Mouse (Mus musculus) stomach, postnatal 0 days (tissue): ENCODE data around the gene Gm20422. TPM values are rescaled to one million over a fixed set of nuclear protein-coding genes. Genes with fewer than 3 reads are reported as not detected.

Experiments used
- ATAC-seq: fragments of 200-750 bp; cut with Nextera tagmentation; 2 replicates; pipeline ENCODE4 v1.8.0; 2017; ENCODE audit not compliant: low FRiP score, low TSS enrichment
- DNase-seq: peaks from one replicate; pipeline ENCODE4 v3.0.0-alpha.2; 2016; ENCODE audit warnings: low spot score
- H3K27ac ChIP-seq: fragments of 300-500 bp; sonication (generic); replicated peaks from 2 replicates; pipeline ENCODE4 v1.5.1; 2014; ENCODE audit warnings: mild to moderate bottlenecking, control low read depth
- H3K27me3 ChIP-seq: fragments of 300-500 bp; sonication (generic); 2 replicates; pipeline ENCODE4 v1.6.1; 2014; ENCODE audit warnings: low read length; ENCODE audit not compliant: control insufficient read depth, insufficient read depth
- H3K36me3 ChIP-seq: fragments of 300-500 bp; sonication (generic); 2 replicates; pipeline ENCODE4 v1.6.1; 2014; ENCODE audit warnings: low read length, mixed read lengths; ENCODE audit not compliant: control insufficient read depth, insufficient read depth
- H3K4me1 ChIP-seq: fragments of 300-500 bp; sonication (generic); replicated peaks from 2 replicates; pipeline ENCODE4 v1.6.1; 2014; ENCODE audit warnings: antibody characterized with exemption; ENCODE audit not compliant: control insufficient read depth, insufficient read depth
- H3K4me2 ChIP-seq: fragments of 300-500 bp; sonication (generic); replicated peaks from 2 replicates; pipeline ENCODE4 v1.6.1; 2014; ENCODE audit warnings: low read depth, mild to moderate bottlenecking, control low read depth, moderate library complexity
- H3K4me3 ChIP-seq: fragments of 300-500 bp; sonication (generic); 2 replicates; pipeline ENCODE4 v1.5.1; 2014; ENCODE audit warnings: low read depth, low read length, control low read depth
- H3K9ac ChIP-seq: fragments of 300-500 bp; sonication (generic); 2 replicates; pipeline ENCODE4 v1.6.1; 2014; ENCODE audit warnings: mild to moderate bottlenecking, low read length, control low read depth, mixed read lengths
- H3K9me3 ChIP-seq: fragments of 300-500 bp; sonication (generic); 2 replicates; pipeline ENCODE4 v1.6.1; 2016; ENCODE audit warnings: low read length; ENCODE audit not compliant: control insufficient read depth
- CTCF ChIP-seq: IDR thresholded peaks from 2 replicates; pipeline ENCODE4 v1.5.1; 2016; ENCODE audit warnings: antibody characterized with exemption, low read depth, mild to moderate bottlenecking, moderate library complexity
- EP300 ChIP-seq: optimal IDR thresholded peaks from 2 replicates; pipeline ENCODE3; 2016; ENCODE audit warnings: antibody characterized with exemption
- WGBS: fragments of 180-500 bp; shearing (Covaris S2); extraction: QIAGEN DNeasy Blood & Tissue Kit; methylation state at CpG from one replicate; pipeline ENCODE4 v1.1.7; 2014; 5-methylcytosine and 5-hydroxymethylcytosine counted together
- polyA plus RNA-seq: library from polyadenylated mRNA; unstranded; fragments of >200 nt; fragmentation: Nextera tagmentation; extraction: Ambion mirVana; gene quantifications from 2 replicates; pipeline ENCODE4 v1.2.1, GENCODE M21; 2015

Gene Gm20422
- polyA plus RNA-seq, 1 experiment from 2014 or later, result 0.39 TPM

DNA sequence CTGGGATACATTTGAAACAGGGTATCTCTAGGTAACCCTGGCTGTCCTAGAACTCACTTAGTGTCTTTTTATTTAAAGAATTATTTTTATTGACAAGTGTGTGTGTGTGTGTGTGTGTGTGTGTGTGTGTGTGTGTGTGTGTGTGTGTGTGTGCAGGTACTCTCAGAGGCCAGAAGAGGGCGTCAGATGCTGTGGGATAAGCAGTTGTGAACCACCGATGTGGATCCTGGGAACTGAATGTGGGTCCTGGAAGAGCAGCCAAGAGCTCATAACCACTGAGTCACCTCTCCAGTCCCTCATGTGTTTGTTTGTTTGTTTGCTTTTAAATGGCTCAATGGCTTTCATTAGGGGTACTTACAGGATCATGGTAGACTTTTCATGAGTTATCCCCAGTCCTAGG lies 40.2 kb upstream of the Gm20422 start:
- TF ChIP-seq EP300, result no peak
- no peak for TF ChIP-seq CTCF
- Histone ChIP-seq H3K9ac (no peak overlapping the region), H3K27ac (no peak overlapping the region), H3K4me1 (no peaks in the 10 kb centered on the region), H3K4me2 (no peak overlapping the region), H3K4me3 (no peak overlapping the region), H3K27me3 (no peaks in the 10 kb centered on the region), H3K36me3 (peaks cover 5% of the 10 kb centered on the region), H3K9me3 (no peaks in the 10 kb centered on the region)
- 92% methylated on average over 2 of the region's 2 CpGs for WGBS
- ATAC-seq, result no peak
- no peak for DNase-seq

DNA sequence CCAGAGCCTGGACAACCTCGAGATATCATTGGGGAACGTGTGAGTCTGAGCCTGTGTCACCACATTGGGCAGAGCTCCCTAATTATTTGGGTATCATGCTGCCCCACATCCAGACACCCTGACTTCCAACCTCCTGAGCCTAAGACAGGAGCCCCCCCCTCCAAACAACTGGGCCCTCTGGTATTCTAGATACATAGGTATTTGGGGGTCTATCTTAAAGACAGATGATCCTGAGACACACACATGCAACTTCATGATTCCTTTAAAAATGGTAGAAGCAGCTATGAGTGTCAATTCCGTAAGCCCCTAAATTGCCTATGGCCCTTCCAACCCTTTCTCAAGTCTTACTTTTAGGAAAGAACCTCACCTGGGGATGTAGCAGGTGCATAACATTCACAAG lies 35.1 kb upstream of the Gm20422 start:
- no peak for DNase-seq
- H3K4me2 ChIP-seq, result no peak overlapping the region
- H3K36me3 ChIP-seq, result peaks cover 26% of the 10 kb centered on the region
- 59% methylated on average over 3 of the region's 3 CpGs for WGBS
- no peak overlapping the region for H3K27ac ChIP-seq
- H3K9ac ChIP-seq, result no peak overlapping the region
- H3K9me3 ChIP-seq, result no peaks in the 10 kb centered on the region
- no peak overlapping the region for H3K4me3 ChIP-seq
- no peak for TF ChIP-seq CTCF
- TF ChIP-seq EP300, result no peak
- H3K4me1 ChIP-seq, result no peaks in the 10 kb centered on the region
- ATAC-seq, result no peak
- no peaks in the 10 kb centered on the region for H3K27me3 ChIP-seq

DNA sequence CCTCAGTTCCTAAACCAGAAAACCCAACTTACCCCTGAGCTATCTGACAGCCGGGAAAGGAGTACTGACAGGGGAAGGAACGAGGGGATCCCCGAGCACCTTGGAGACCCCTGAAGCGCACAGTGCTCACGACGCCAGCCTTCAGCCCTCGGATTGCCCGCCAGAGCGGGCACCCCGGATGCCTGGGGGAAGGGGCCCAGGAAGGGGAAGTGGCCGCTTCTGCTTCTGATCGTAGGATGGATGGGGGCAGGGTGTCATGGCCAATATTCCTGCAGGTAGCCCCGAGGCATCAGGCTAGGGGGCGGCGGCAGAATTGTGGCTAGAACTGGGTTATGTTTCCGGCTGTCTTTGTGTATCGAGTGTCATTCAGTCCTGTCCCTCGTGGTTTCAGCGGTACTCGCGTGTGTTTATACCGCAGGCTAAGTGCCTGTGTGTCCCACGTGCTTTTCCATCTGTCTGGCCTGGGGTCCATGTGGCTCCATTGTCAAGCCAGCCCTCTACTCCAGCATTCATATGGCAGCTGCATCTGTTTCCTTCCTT lies 34.2 kb upstream of the Gm20422 start:
- no peak for TF ChIP-seq EP300
- no peak for TF ChIP-seq CTCF
- ATAC-seq (peak; percentile 30), DNase-seq (peak; percentile 43)
- peak overlapping the region; percentile 8; the same call in 1 of the 2 replicates for H3K27ac ChIP-seq
- no peaks in the 10 kb centered on the region for H3K4me1 ChIP-seq
- H3K9me3 ChIP-seq, result no peaks in the 10 kb centered on the region
- peaks cover 28% of the 10 kb centered on the region for H3K36me3 ChIP-seq
- peak overlapping the region; percentile 75 for H3K9ac ChIP-seq
- peak overlapping the region; percentile 96 for H3K4me2 ChIP-seq
- WGBS, result 1% methylated on average over 23 of the region's 23 CpGs
- no peaks in the 10 kb centered on the region for H3K27me3 ChIP-seq
- peak overlapping the region; percentile 62 for H3K4me3 ChIP-seq

DNA sequence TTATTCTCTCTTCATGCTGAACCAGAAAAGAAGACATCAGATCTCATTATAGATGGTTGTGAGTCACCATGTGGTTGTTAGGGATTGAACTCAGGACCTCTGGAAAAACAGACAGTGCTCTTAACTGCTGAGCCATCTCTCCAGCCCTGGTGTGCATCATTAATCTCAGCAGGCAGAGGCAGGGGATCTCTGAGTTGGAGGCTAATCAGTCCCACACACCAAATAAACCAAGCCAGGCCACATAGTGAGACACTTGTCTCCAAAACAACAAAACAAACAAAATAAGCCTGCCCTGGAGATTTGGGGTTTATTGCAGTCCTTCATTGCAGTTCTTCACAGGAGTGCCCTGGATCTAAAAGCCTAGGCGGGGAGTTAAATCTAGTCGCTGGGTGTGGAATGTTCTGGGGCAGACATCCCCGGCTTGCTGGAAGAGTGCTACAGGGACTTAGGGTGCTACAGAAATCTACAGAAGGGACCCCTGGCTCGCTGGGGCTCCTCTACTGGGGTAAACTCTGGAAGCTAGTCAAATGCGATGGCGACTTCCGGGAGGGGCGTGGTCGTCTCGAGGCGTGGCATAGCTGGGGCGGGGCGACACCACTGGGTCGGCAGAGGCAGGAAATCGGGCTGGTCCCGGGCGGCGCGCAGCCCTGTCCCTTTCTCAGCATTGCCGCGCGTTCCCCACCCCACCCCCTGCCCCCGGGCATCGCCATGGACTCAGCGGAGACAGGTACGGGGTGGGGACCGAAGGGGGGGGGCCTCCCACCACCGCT lies 33.6 kb upstream of the Gm20422 start, which contains the start of gene Gmip:
TSS of gene Gmip (plus strand) at position 586 of the 770 bp plus-strand sequence.
- no peak for TF ChIP-seq CTCF
- TF ChIP-seq EP300, result no peak
- no peaks in the 10 kb centered on the region for H3K4me1 ChIP-seq
- peaks cover 31% of the 10 kb centered on the region for H3K36me3 ChIP-seq
- no peaks in the 10 kb centered on the region for H3K27me3 ChIP-seq
- peak within 1 kb of the TSS; percentile 35; the same call in 1 of the 2 replicates for H3K27ac ChIP-seq
- no peaks in the 10 kb centered on the region for H3K9me3 ChIP-seq
- ATAC-seq (peak; percentile 81), DNase-seq (peak; percentile 91)
- peak within 1 kb of the TSS; percentile 96 for H3K4me2 ChIP-seq
- peak within 1 kb of the TSS; percentile 62 for H3K4me3 ChIP-seq
- H3K9ac ChIP-seq, result peak within 1 kb of the TSS; percentile 75
- 7% methylated on average over 27 of the region's 28 CpGs for WGBS

DNA sequence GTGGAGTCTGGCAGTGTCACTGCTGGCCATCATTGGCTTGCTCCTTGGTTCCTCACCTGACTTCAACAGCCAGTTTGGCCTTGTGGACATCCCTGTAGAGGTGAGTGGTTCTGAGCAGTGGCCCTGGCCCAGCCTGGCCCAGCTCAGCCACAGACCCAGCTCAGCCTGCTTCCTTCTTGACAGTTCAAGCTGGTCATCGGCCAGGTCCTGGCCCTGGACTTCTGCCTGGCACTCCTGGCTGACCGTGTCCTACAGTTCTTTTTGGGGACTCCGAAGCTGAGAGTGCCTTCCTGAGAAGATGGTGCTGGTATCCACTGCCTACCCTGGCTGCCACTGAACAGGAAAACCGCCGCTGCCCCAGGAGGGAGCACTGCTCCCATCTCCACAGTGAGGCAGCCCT lies 32.5 kb upstream of the Gm20422 start:
- H3K9me3 ChIP-seq, result no peaks in the 10 kb centered on the region
- peaks cover 39% of the 10 kb centered on the region for H3K36me3 ChIP-seq
- no peaks in the 10 kb centered on the region for H3K4me1 ChIP-seq
- no peak for DNase-seq
- no peak for ATAC-seq
- no peak overlapping the region for H3K27ac ChIP-seq
- no peak overlapping the region for H3K4me2 ChIP-seq
- H3K9ac ChIP-seq, result no peak overlapping the region
- TF ChIP-seq CTCF, result no peak
- no peak for TF ChIP-seq EP300
- 93% methylated on average over 5 of the region's 5 CpGs for WGBS
- H3K27me3 ChIP-seq, result no peaks in the 10 kb centered on the region
- no peak overlapping the region for H3K4me3 ChIP-seq

DNA sequence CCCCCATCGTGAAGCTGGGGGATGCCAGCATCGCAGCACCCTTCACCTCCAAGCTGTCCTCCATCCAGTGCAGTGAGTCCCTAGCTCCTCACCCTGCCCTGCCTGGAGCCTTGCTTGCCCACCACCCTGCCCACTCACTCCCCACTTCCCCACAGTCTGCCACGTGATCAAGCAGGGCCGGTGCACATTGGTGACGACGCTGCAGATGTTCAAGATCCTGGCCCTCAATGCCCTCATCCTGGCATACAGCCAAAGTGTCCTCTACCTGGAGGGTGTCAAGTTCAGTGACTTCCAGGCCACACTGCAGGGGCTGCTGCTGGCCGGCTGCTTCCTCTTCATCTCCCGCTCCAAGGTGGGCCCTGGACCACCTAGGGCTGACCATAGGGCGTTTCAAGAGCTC lies 30.8 kb upstream of the Gm20422 start:
- ATAC-seq, result no peak
- H3K4me1 ChIP-seq, result no peaks in the 10 kb centered on the region
- 87% methylated on average over 8 of the region's 9 CpGs for WGBS

More for the DNA sequence above, 30.8 kb upstream of the Gm20422 start:
- peaks cover 53% of the 10 kb centered on the region for H3K36me3 ChIP-seq
- H3K4me3 ChIP-seq, result no peak overlapping the region
- H3K9ac ChIP-seq, result no peak overlapping the region
- TF ChIP-seq EP300 (no peak), CTCF (no peak)
- H3K27me3 ChIP-seq, result no peaks in the 10 kb centered on the region
- H3K27ac ChIP-seq, result no peak overlapping the region
- no peaks in the 10 kb centered on the region for H3K9me3 ChIP-seq
- DNase-seq, result no peak
- H3K4me2 ChIP-seq, result no peak overlapping the region
